Mouse (Mus musculus) testis, adult 2 months (tissue): ENCODE measurements around the gene Aco2.

ENCODE experiments used
- CTCF ChIP-seq: fragments of 200-500 bp; IDR thresholded peaks from 2 replicates; pipeline ENCODE4 v1.5.1; 2012; ENCODE audit warnings: low read depth, mild to moderate bottlenecking, inconsistent platforms, low read length, moderate library complexity; ENCODE audit not compliant: control insufficient read depth, insufficient read depth, insufficient replicate concordance
- POLR2A ChIP-seq: fragments of 200-500 bp; IDR thresholded peaks from 2 replicates; pipeline ENCODE4 v1.6.1; 2012; ENCODE audit warnings: low read depth, mild to moderate bottlenecking, inconsistent platforms, low read length, moderate library complexity; ENCODE audit not compliant: control insufficient read depth

- TF ChIP-seq POLR2A = no peak
- TF ChIP-seq CTCF = no peak
Observed at GRCm38 (mm10) chr15:81828426-81829207, 43.5 kb upstream of the Aco2 start.
